Mouse (Mus musculus): ENCODE measurements around the gene Igfn1.

DNA sequence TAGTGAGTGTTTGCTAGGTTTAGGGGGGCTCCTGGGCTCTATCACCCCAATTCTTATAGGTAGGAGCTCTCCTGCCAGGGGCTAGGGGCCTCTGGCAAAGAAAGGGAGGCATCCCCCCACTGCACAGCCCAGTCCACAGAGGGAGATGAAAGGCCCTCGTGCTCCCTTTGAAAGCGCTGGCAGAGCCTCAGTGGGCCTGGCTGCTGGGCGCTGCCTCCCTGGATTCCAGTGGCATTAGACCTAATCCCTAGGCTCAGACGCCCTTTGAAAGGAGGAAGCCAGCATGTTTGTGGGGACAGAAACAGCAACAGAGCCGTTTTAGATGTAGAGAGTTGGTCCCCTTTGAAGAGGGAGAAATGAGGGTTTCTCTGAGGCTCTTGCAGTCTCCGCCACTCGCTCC, 24.1 kb upstream of the Igfn1 start:
- no peak for TF ChIP-seq CTCF (conservative IDR thresholded peaks at IDR 0.05; ENCODE audit: low read length)
- TF ChIP-seq POU5F1 (IDR thresholded peaks at IDR 0.05; ENCODE audit: borderline replicate concordance, low read length) = no peak
- no peak for TF ChIP-seq NANOG (IDR thresholded peaks at IDR 0.05; ENCODE audit: borderline replicate concordance, low read length)
